Mouse (Mus musculus) brown adipose tissue, adult 24 weeks (tissue): ENCODE results near the gene Mroh2a. TPM values are rescaled to one million over a fixed set of nuclear protein-coding genes. Genes with fewer than 3 reads are reported as not detected.

Experiments used
- H3K27ac ChIP-seq: fragments of 200-500 bp; replicated peaks from 2 replicates; pipeline ENCODE4 v1.5.1; 2012; ENCODE audit warnings: low read depth, mild to moderate bottlenecking, low read length
- H3K4me1 ChIP-seq: fragments of 200-500 bp; 2 replicates; pipeline ENCODE4 v1.6.1; 2012; ENCODE audit warnings: low read length, mixed read lengths; ENCODE audit not compliant: control insufficient read depth, insufficient read depth, insufficient read length
- H3K4me3 ChIP-seq: fragments of 200-500 bp; 2 replicates; pipeline ENCODE4 v1.5.1; 2012; ENCODE audit warnings: low read depth, mild to moderate bottlenecking, low read length, moderate library complexity; ENCODE audit not compliant: insufficient read depth
- polyA plus RNA-seq: library from polyadenylated mRNA; stranded (reverse); fragments of >200 nt; gene quantifications from 2 replicates; pipeline ENCODE4 v1.2.4, GENCODE M21; 2012; ENCODE audit not compliant: missing spikeins, insufficient read depth, insufficient read length

The Mroh2a gene
- polyA plus RNA-seq, 1 experiment = not detected

GRCm38 (mm10) chr1:88279111-88280005 lies 52.6 kb downstream of the Mroh2a start:
- Histone ChIP-seq H3K4me3 (no peak overlapping the region), H3K4me1 (peaks cover 9% of the 10 kb centered on the region; the same call in 1 of the 2 replicates), H3K27ac (no peak overlapping the region)

- Histone ChIP-seq H3K4me1 (peaks cover 9% of the 10 kb centered on the region; the same call in 1 of the 2 replicates), H3K27ac (no peak overlapping the region), H3K4me3 (no peak overlapping the region)
Measured at GRCm38 (mm10) chr1:88280006-88280690, 53.4 kb downstream of the Mroh2a start.

- Histone ChIP-seq H3K27ac (no peak overlapping the region), H3K4me1 (0 out of 2 replicates have a peak, but pooled peaks cover 4% of the 10 kb centered on the region), H3K4me3 (no peak overlapping the region)
Measured at GRCm38 (mm10) chr1:88282301-88282700, 55.5 kb downstream of the Mroh2a start.

- no peaks in the 10 kb centered on the region for H3K4me1 ChIP-seq
- H3K4me3 ChIP-seq = no peak overlapping the region
- H3K27ac ChIP-seq = no peak overlapping the region
Measured at GRCm38 (mm10) chr1:88283376-88284227, 56.8 kb downstream of the Mroh2a start.

GRCm38 (mm10) chr1:88284228-88284945 lies 57.6 kb downstream of the Mroh2a start:
- no peaks in the 10 kb centered on the region for H3K4me1 ChIP-seq
- H3K27ac ChIP-seq = no peak overlapping the region
- no peak overlapping the region for H3K4me3 ChIP-seq

GRCm38 (mm10) chr1:88284946-88285320 lies 58.1 kb downstream of the Mroh2a start:
- Histone ChIP-seq H3K27ac (no peak overlapping the region), H3K4me3 (no peak overlapping the region), H3K4me1 (no peaks in the 10 kb centered on the region)

- no peaks in the 10 kb centered on the region for H3K4me1 ChIP-seq
- H3K27ac ChIP-seq = no peak overlapping the region
- H3K4me3 ChIP-seq = no peak overlapping the region
Measured at GRCm38 (mm10) chr1:88285652-88286051, 58.9 kb downstream of the Mroh2a start.

GRCm38 (mm10) chr1:88286136-88286845 lies 59.5 kb downstream of the Mroh2a start:
- Histone ChIP-seq H3K4me3 (no peak overlapping the region), H3K4me1 (no peaks in the 10 kb centered on the region), H3K27ac (no peak overlapping the region)

- Histone ChIP-seq H3K27ac (no peak overlapping the region), H3K4me1 (no peaks in the 10 kb centered on the region), H3K4me3 (no peak overlapping the region)
Measured at GRCm38 (mm10) chr1:88286887-88287696, 60.3 kb downstream of the Mroh2a start.

- Histone ChIP-seq H3K4me3 (no peak overlapping the region), H3K27ac (no peak overlapping the region), H3K4me1 (no peaks in the 10 kb centered on the region)
Measured at GRCm38 (mm10) chr1:88287697-88287980, 60.9 kb downstream of the Mroh2a start.

- Histone ChIP-seq H3K4me3 (no peak overlapping the region), H3K4me1 (no peaks in the 10 kb centered on the region), H3K27ac (no peak overlapping the region)
Measured at GRCm38 (mm10) chr1:88288056-88288788, 61.4 kb downstream of the Mroh2a start.

- Histone ChIP-seq H3K4me1 (no peaks in the 10 kb centered on the region), H3K4me3 (no peak overlapping the region), H3K27ac (no peak overlapping the region)
Measured at GRCm38 (mm10) chr1:88288789-88289127, 62.0 kb downstream of the Mroh2a start.

- Histone ChIP-seq H3K27ac (no peak overlapping the region), H3K4me3 (no peak overlapping the region), H3K4me1 (no peaks in the 10 kb centered on the region)
Measured at GRCm38 (mm10) chr1:88289152-88289551, 62.4 kb downstream of the Mroh2a start.
